Mouse (Mus musculus) heart, adult 2 months (tissue): ENCODE measurements at regions not wholly inside any gene's neighbourhood (a gene's known extent, or its start where the extent isn't known, plus 50 kb on each side); places are given as distances from the start of the nearest gene placed in this dataset.

Experiments
- CTCF ChIP-seq: fragments of 200-600 bp; IDR thresholded peaks from 2 replicates; pipeline ENCODE4 v1.8.1; 2022; ENCODE audit warnings: antibody characterized with exemption, mild to moderate bottlenecking, moderate library complexity
- EP300 ChIP-seq: fragments of 200-500 bp; IDR thresholded peaks from 2 replicates; pipeline ENCODE4 v1.6.1; 2011; ENCODE audit warnings: low read depth, low read length, control low read depth; ENCODE audit not compliant: insufficient read depth
- POLR2A ChIP-seq: fragments of 200-500 bp; IDR thresholded peaks from 2 replicates; pipeline ENCODE4 v1.6.1; 2011; ENCODE audit warnings: mild to moderate bottlenecking, low read depth, low read length, control low read depth; ENCODE audit not compliant: insufficient read depth

- TF ChIP-seq POLR2A (no peak), CTCF (no peak), EP300 (no peak)
These were observed 51.6 kb upstream of the Il12b start for GRCm38 (mm10) chr11:44348308-44348707.
